Mouse (Mus musculus) stomach, postnatal 0 days (tissue): ENCODE measurements around the gene Sema3c. TPM values are rescaled to one million over a fixed set of nuclear protein-coding genes. Genes with fewer than 3 reads are reported as not detected.

Source experiments
- ATAC-seq: fragments of 200-750 bp; cut with Nextera tagmentation; 2 replicates; pipeline ENCODE4 v1.8.0; 2017; ENCODE audit not compliant: low FRiP score, low TSS enrichment
- DNase-seq: peaks from one replicate; pipeline ENCODE4 v3.0.0-alpha.2; 2016; ENCODE audit warnings: low spot score
- H3K27ac ChIP-seq: fragments of 300-500 bp; sonication (generic); replicated peaks from 2 replicates; pipeline ENCODE4 v1.5.1; 2014; ENCODE audit warnings: mild to moderate bottlenecking, control low read depth
- H3K27me3 ChIP-seq: fragments of 300-500 bp; sonication (generic); 2 replicates; pipeline ENCODE4 v1.6.1; 2014; ENCODE audit warnings: low read length; ENCODE audit not compliant: control insufficient read depth, insufficient read depth
- H3K36me3 ChIP-seq: fragments of 300-500 bp; sonication (generic); 2 replicates; pipeline ENCODE4 v1.6.1; 2014; ENCODE audit warnings: low read length, mixed read lengths; ENCODE audit not compliant: control insufficient read depth, insufficient read depth
- H3K4me1 ChIP-seq: fragments of 300-500 bp; sonication (generic); replicated peaks from 2 replicates; pipeline ENCODE4 v1.6.1; 2014; ENCODE audit warnings: antibody characterized with exemption; ENCODE audit not compliant: control insufficient read depth, insufficient read depth
- H3K4me2 ChIP-seq: fragments of 300-500 bp; sonication (generic); replicated peaks from 2 replicates; pipeline ENCODE4 v1.6.1; 2014; ENCODE audit warnings: low read depth, mild to moderate bottlenecking, control low read depth, moderate library complexity
- H3K4me3 ChIP-seq: fragments of 300-500 bp; sonication (generic); 2 replicates; pipeline ENCODE4 v1.5.1; 2014; ENCODE audit warnings: low read depth, low read length, control low read depth
- H3K9ac ChIP-seq: fragments of 300-500 bp; sonication (generic); 2 replicates; pipeline ENCODE4 v1.6.1; 2014; ENCODE audit warnings: mild to moderate bottlenecking, low read length, control low read depth, mixed read lengths
- H3K9me3 ChIP-seq: fragments of 300-500 bp; sonication (generic); 2 replicates; pipeline ENCODE4 v1.6.1; 2016; ENCODE audit warnings: low read length; ENCODE audit not compliant: control insufficient read depth
- CTCF ChIP-seq: IDR thresholded peaks from 2 replicates; pipeline ENCODE4 v1.5.1; 2016; ENCODE audit warnings: antibody characterized with exemption, low read depth, mild to moderate bottlenecking, moderate library complexity
- EP300 ChIP-seq: optimal IDR thresholded peaks from 2 replicates; pipeline ENCODE3; 2016; ENCODE audit warnings: antibody characterized with exemption
- WGBS: fragments of 180-500 bp; shearing (Covaris S2); extraction: QIAGEN DNeasy Blood & Tissue Kit; methylation state at CpG from one replicate; pipeline ENCODE4 v1.1.7; 2014; 5-methylcytosine and 5-hydroxymethylcytosine counted together
- polyA plus RNA-seq: library from polyadenylated mRNA; unstranded; fragments of >200 nt; fragmentation: Nextera tagmentation; extraction: Ambion mirVana; gene quantifications from 2 replicates; pipeline ENCODE4 v1.2.1, GENCODE M21; 2015

Gene Sema3c
- polyA plus RNA-seq, 1 experiment from 2014 or later, result 30.3 TPM

DNA sequence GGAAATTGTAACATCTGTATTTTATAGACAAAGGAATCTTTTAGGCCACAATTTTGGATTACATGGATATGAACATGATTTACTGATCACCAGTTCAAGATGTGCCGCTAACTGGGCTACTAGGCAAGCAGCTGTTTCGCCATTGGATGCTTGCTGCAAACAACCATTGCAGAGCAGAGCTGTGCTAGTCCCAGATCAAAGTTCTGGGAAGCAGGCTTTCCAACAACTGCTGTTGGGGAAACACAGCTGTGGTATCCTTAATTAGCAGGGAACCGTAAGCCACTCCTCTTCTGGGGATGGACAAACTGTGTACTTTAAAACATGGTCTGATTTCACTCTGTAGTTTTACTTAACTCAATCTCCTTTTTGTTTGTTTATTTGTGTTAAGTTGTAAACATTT is 130.1 kb downstream of the Sema3c start:
- no peak for ATAC-seq
- H3K4me1 ChIP-seq, result no peaks in the 10 kb centered on the region
- no peaks in the 10 kb centered on the region for H3K27me3 ChIP-seq
- no peak for DNase-seq
- H3K36me3 ChIP-seq, result no peaks in the 10 kb centered on the region
- H3K27ac ChIP-seq, result no peak overlapping the region
- WGBS, result 61% methylated on average over 3 of the region's 3 CpGs
- TF ChIP-seq EP300 (no peak), CTCF (no peak)
- H3K9ac ChIP-seq, result no peak overlapping the region
- H3K4me3 ChIP-seq, result no peak overlapping the region
- no peak overlapping the region for H3K4me2 ChIP-seq
- H3K9me3 ChIP-seq, result no peaks in the 10 kb centered on the region

- no peaks in the 10 kb centered on the region for H3K9me3 ChIP-seq
- H3K27me3 ChIP-seq, result no peaks in the 10 kb centered on the region
- DNase-seq (no peak), ATAC-seq (no peak)
- no peak overlapping the region for H3K4me2 ChIP-seq
- H3K36me3 ChIP-seq, result no peaks in the 10 kb centered on the region
- H3K4me3 ChIP-seq, result no peak overlapping the region
- H3K4me1 ChIP-seq, result no peaks in the 10 kb centered on the region
- TF ChIP-seq EP300, result no peak
- TF ChIP-seq CTCF, result no peak
- 43% methylated on average over 3 of the region's 3 CpGs for WGBS
- H3K9ac ChIP-seq, result no peak overlapping the region
- H3K27ac ChIP-seq, result no peak overlapping the region
Observed at GRCm38 (mm10) chr5:17707086-17707485, 133.0 kb downstream of the Sema3c start.

- no peaks in the 10 kb centered on the region for H3K27me3 ChIP-seq
- TF ChIP-seq CTCF (no peak), EP300 (no peak)
- H3K4me1 ChIP-seq, result no peaks in the 10 kb centered on the region
- no peaks in the 10 kb centered on the region for H3K36me3 ChIP-seq
- H3K4me3 ChIP-seq, result no peak overlapping the region
- ATAC-seq (no peak), DNase-seq (no peak)
- no peak overlapping the region for H3K27ac ChIP-seq
- no peaks in the 10 kb centered on the region for H3K9me3 ChIP-seq
- 82% methylated on average over 4 of the region's 4 CpGs for WGBS
- H3K4me2 ChIP-seq, result no peak overlapping the region
- no peak overlapping the region for H3K9ac ChIP-seq
Observed at GRCm38 (mm10) chr5:17712374-17712773, 138.3 kb downstream of the Sema3c start.

- WGBS, result 83% methylated on average over 1 of the region's 1 CpGs
- no peak for ATAC-seq
- H3K36me3 ChIP-seq, result no peaks in the 10 kb centered on the region; the same call in 1 of the 2 replicates
- H3K4me2 ChIP-seq, result no peak overlapping the region
- TF ChIP-seq CTCF, result no peak
- no peak for TF ChIP-seq EP300
- no peak overlapping the region for H3K4me3 ChIP-seq
- H3K4me1 ChIP-seq, result no peaks in the 10 kb centered on the region
- no peak for DNase-seq
- no peaks in the 10 kb centered on the region for H3K9me3 ChIP-seq
- no peaks in the 10 kb centered on the region for H3K27me3 ChIP-seq
- no peak overlapping the region for H3K27ac ChIP-seq
- H3K9ac ChIP-seq, result no peak overlapping the region
Observed at GRCm38 (mm10) chr5:17715206-17715605, 141.1 kb downstream of the Sema3c start.

DNA sequence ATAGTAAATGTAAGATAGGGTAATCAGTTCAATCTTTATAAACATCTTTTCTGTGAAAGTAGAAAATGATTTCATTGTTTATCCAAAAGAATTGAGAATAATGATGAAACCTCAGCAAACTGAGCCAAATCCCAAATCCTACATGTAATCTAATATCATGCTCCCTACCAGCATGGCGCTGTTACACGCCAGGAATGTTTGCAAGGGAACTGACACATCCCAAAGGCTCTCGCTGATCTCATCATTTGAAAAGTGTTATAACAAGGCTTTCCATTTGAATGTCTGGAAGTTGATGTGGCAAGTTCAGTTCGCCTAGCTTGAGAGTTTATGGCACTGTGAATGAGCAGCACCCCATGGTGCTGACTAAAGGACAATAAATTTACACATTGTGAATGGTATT is 145.9 kb downstream of the Sema3c start:
- no peak for DNase-seq
- H3K9me3 ChIP-seq, result no peaks in the 10 kb centered on the region
- no peak overlapping the region for H3K4me2 ChIP-seq
- H3K27ac ChIP-seq, result no peak overlapping the region
- no peaks in the 10 kb centered on the region for H3K4me1 ChIP-seq
- 57% methylated on average over 4 of the region's 4 CpGs for WGBS
- TF ChIP-seq CTCF (no peak), EP300 (no peak)
- no peak overlapping the region for H3K9ac ChIP-seq
- no peak for ATAC-seq
- no peaks in the 10 kb centered on the region for H3K27me3 ChIP-seq
- no peak overlapping the region for H3K4me3 ChIP-seq
- H3K36me3 ChIP-seq, result no peaks in the 10 kb centered on the region; the same call in 1 of the 2 replicates

DNA sequence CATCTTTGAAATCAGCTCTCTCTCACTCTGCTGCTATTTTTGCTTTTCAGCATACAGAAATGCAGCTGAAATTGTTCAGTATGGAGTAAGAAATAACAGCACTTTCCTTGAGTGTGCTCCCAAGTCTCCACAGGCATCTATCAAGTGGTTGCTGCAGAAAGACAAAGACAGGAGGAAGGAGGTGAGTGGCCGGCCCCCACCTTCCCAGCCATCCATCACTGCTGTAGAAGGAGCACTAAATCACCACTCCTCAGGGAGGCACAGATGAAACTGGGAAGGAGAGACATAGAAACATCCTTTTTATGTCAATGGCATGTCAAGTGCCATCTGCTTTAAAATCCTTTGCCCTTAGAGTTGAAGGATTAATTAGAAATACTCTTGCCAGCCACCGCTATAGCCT is 149.9 kb downstream of the Sema3c start:
- H3K27ac ChIP-seq, result no peak overlapping the region
- DNase-seq (no peak), ATAC-seq (no peak)
- TF ChIP-seq CTCF, result no peak
- no peak for TF ChIP-seq EP300
- no peak overlapping the region for H3K9ac ChIP-seq
- no peaks in the 10 kb centered on the region for H3K27me3 ChIP-seq
- no peaks in the 10 kb centered on the region for H3K4me1 ChIP-seq
- H3K4me2 ChIP-seq, result no peak overlapping the region
- no peaks in the 10 kb centered on the region for H3K9me3 ChIP-seq
- 48% methylated on average over 2 of the region's 2 CpGs for WGBS
- no peaks in the 10 kb centered on the region; the same call in 1 of the 2 replicates for H3K36me3 ChIP-seq
- no peak overlapping the region for H3K4me3 ChIP-seq
